Mouse (Mus musculus) E14TG2a.4 (cell line): ENCODE data around the gene Metap2.
"Not testable (repeated sequence)": the region's sequence is repeated elsewhere in the genome, so short reads cannot be mapped to it uniquely, and the experiment has no call there.

ENCODE experiments used
- CTCF ChIP-seq: conservative IDR thresholded peaks from 2 replicates; pipeline ENCODE4 v1.5.1; 2014; ENCODE audit warnings: low read length
- NANOG ChIP-seq: IDR thresholded peaks from 2 replicates; pipeline ENCODE4 v1.6.1; 2014; ENCODE audit warnings: borderline replicate concordance, low read length, mixed read lengths

- not testable (repeated sequence) for TF ChIP-seq CTCF, NANOG
Measured at GRCm38 (mm10) chr10:93809438-93809837, 87.5 kb downstream of the Metap2 start.
